In the genomic region with DNA sequence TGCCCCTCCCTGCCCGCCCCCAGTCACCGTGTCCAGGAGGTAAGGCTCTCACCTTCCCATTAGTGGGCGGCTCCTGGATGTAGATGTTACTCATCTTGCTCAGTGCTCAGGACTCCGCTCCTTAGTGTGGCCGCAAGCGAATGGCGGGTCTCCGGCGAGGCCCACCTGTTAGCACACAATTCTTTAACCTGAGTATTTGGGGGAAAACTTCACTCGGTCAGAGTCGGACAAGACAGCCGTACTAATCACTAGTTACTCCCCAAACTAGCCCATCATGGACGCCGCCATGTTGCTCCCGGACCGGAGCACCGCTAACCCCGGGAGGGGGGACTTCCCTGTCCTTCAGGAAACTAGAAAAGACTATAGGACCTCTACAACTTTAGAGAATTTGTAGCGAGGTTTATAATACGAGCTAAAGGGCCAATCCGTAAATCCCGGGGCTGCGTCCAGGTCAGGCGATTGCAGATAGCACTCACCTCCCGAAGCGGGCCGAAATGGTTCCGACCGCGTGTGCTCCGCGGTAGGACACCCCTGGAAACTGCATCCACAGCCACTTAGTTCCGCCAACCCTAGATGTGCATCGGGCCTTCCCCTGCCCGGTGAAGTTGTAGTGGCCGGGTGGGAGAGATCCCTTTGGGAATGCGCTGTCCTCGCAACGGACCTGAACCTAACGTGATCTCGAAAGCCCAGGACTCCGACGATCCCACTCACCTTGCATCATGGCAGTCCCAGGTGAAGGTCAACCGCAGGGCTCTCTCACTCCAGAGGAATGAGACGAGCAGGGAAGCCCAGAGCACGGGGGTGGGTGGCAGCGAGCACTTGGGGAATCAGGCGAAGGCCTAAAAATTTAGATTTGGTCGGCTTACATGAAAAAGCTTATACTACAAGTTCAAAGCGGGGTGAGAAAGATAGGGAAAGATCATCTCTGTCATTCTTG, we compare ENCODE assay signal across 8 mouse cellular contexts. TPM values are rescaled to one million over a fixed set of nuclear protein-coding genes. Genes with fewer than 3 reads are reported as not detected.
DNase-seq lines count a peak whose midpoint lies in the region; ATAC-seq and TF ChIP-seq lines count a peak whose summit lies in the region.

Gene Cwc27, minus strand, starts transcription at position 508 of the 937 bp plus-strand sequence.

- DNase-seq in B cell, adult 2 months = peak; percentile 89 to 91
- DNase-seq in brain, adult 2 months (ENCODE audit: low read depth, low spot score) = peak; percentile 96
- DNase-seq in liver, adult 2 months (ENCODE audit: extremely low read depth, low read depth, low spot score) = peak; percentile 83
- DNase-seq in splenic B cell, adult 2 months (ENCODE audit: low read depth, low spot score) = peak; percentile 91

- peak within 1 kb of the TSS; percentile 39 for H3ac ChIP-seq in myocyte (ENCODE audit: control insufficient read depth, insufficient read length)

- no peak for TF ChIP-seq CTCF in liver, adult 2 months (IDR thresholded peaks at IDR 0.05; ENCODE audit: low read depth, low read length)

- H3K79me2 ChIP-seq in liver, adult 2 months (ENCODE audit: control insufficient read depth, insufficient read depth, low read length) = peaks cover 8% of the 10 kb centered on the region; the same call in 1 of the 2 replicates
- peaks cover 25% of the 10 kb centered on the region for H3K79me2 ChIP-seq in myocyte (ENCODE audit: control insufficient read depth, insufficient read depth)

- peak within 1 kb of the TSS; percentile 60 for H3K4me2 ChIP-seq in heart, embryonic 11.5 days
- H3K4me2 ChIP-seq in kidney, embryonic 16.5 days (replicated peaks; ENCODE audit: low read depth, low read length) = peak within 1 kb of the TSS; percentile 81
- H3K4me2 ChIP-seq in myocyte (ENCODE audit: low read depth) = peak within 1 kb of the TSS; percentile 92

- peak; percentile 93 for ATAC-seq in erythroblast, adult 5-6 weeks (replicated peaks; ENCODE audit: low FRiP score, poor library complexity, severe bottlenecking)
- peak; percentile 90 for ATAC-seq in heart, embryonic 11.5 days (replicated peaks; ENCODE audit: insufficient number of reproducible peaks, low FRiP score, low TSS enrichment)
- ATAC-seq in kidney, embryonic 16.5 days (ENCODE audit: low FRiP score, low TSS enrichment) = peak; percentile 96

- WGBS in heart, embryonic 11.5 days (ENCODE audit: insufficient replicate concordance) = under 1% methylated on average over 50 of the region's 50 CpGs
- WGBS in kidney, embryonic 16.5 days = under 1% methylated on average over 50 of the region's 50 CpGs
- under 1% methylated on average over 50 of the region's 50 CpGs for WGBS in liver, adult 2 months

- no peaks in the 10 kb centered on the region for H3K9me3 ChIP-seq in heart, embryonic 11.5 days (replicated peaks; ENCODE audit: control insufficient read depth, low read length)
- no peaks in the 10 kb centered on the region for H3K9me3 ChIP-seq in kidney, embryonic 16.5 days (ENCODE audit: low read length)

- no peaks in the 10 kb centered on the region for H3K36me3 ChIP-seq in heart, embryonic 11.5 days (ENCODE audit: control insufficient read depth, insufficient read depth, low read length)
- H3K36me3 ChIP-seq in kidney, embryonic 16.5 days (ENCODE audit: insufficient read depth, low read length) = no peaks in the 10 kb centered on the region
- H3K36me3 ChIP-seq in liver, adult 2 months (ENCODE audit: control insufficient read depth, insufficient read depth, low read length) = no peaks in the 10 kb centered on the region
- H3K36me3 ChIP-seq in myocyte (ENCODE audit: control insufficient read depth, insufficient read depth) = no peaks in the 10 kb centered on the region
- H3K36me3 ChIP-seq in splenic B cell, adult 2 months (ENCODE audit: control insufficient read depth, insufficient read depth, low read length, poor library complexity, severe bottlenecking) = no peaks in the 10 kb centered on the region

- TF ChIP-seq POLR2A in liver, adult 2 months (IDR thresholded peaks at IDR 0.05; ENCODE audit: extremely low read depth, insufficient read depth, low read length) = 0 out of 2 replicates have a peak, but pooled peaks have one; percentile 23
- TF ChIP-seq POLR2A in myocyte (IDR thresholded peaks at IDR 0.05; ENCODE audit: insufficient read length, low read depth) = peak; percentile 69

- peak within 1 kb of the TSS; percentile 86 for H3K27ac ChIP-seq in heart, embryonic 11.5 days (ENCODE audit: low read depth, low read length)
- H3K27ac ChIP-seq in kidney, embryonic 16.5 days (ENCODE audit: low read length) = peak within 1 kb of the TSS; percentile 89
- peak within 1 kb of the TSS; percentile 77 for H3K27ac ChIP-seq in liver, adult 2 months (replicated peaks; ENCODE audit: insufficient read depth, low read depth, low read length)

- no peaks in the 10 kb centered on the region for H3K27me3 ChIP-seq in heart, embryonic 11.5 days (ENCODE audit: control insufficient read depth, insufficient read depth, low read length)
- no peaks in the 10 kb centered on the region for H3K27me3 ChIP-seq in kidney, embryonic 16.5 days (ENCODE audit: insufficient read depth, low read length)
- no peaks in the 10 kb centered on the region for H3K27me3 ChIP-seq in liver, adult 2 months (ENCODE audit: control insufficient read depth, insufficient read depth, low read length)
- no peaks in the 10 kb centered on the region for H3K27me3 ChIP-seq in myocyte (ENCODE audit: control insufficient read depth, insufficient read depth, insufficient read length)
- no peaks in the 10 kb centered on the region for H3K27me3 ChIP-seq in splenic B cell, adult 2 months (ENCODE audit: control insufficient read depth, insufficient read depth, low read length, poor library complexity, severe bottlenecking)

- H3K4me1 ChIP-seq in heart, embryonic 11.5 days (ENCODE audit: control insufficient read depth, insufficient read depth, low read length) = peaks cover 11% of the 10 kb centered on the region
- peaks cover 21% of the 10 kb centered on the region for H3K4me1 ChIP-seq in kidney, embryonic 16.5 days (ENCODE audit: insufficient read depth, low read length)
- H3K4me1 ChIP-seq in liver, adult 2 months (ENCODE audit: control insufficient read depth, insufficient read depth, low read length) = no peaks in the 10 kb centered on the region; the same call in 1 of the 2 replicates

- peak within 1 kb of the TSS; percentile 88 for H3K4me3 ChIP-seq in heart, embryonic 11.5 days (ENCODE audit: low read depth, low read length)
- H3K4me3 ChIP-seq in kidney, embryonic 16.5 days (ENCODE audit: low read length) = peak within 1 kb of the TSS; percentile 74
- peak within 1 kb of the TSS; percentile 86 for H3K4me3 ChIP-seq in liver, adult 2 months (ENCODE audit: insufficient read depth, low read depth, low read length)
- H3K4me3 ChIP-seq in myocyte = peak within 1 kb of the TSS; percentile 96

- peak within 1 kb of the TSS; percentile 94 for H3K9ac ChIP-seq in heart, embryonic 11.5 days (ENCODE audit: low read depth, low read length)
- H3K9ac ChIP-seq in kidney, embryonic 16.5 days (replicated peaks; ENCODE audit: low read length) = peak within 1 kb of the TSS; percentile 93
- peak within 1 kb of the TSS; percentile 81 for H3K9ac ChIP-seq in liver, adult 2 months (ENCODE audit: low read depth, low read length)

TF ChIP-seq in myocyte, 11 proteins besides CTCF, POLR2A, EP300 and RAD21:
- TF ChIP-seq USF1 (IDR thresholded peaks at IDR 0.05; ENCODE audit: low read depth) = no peak
- TF ChIP-seq SRF (IDR thresholded peaks at IDR 0.05; ENCODE audit: control insufficient read depth, insufficient read length, low read depth) = no peak
- TF ChIP-seq E2F4 (IDR thresholded peaks at IDR 0.05; ENCODE audit: insufficient read depth) = no peak
- no peak for TF ChIP-seq TCF12 (IDR thresholded peaks at IDR 0.05; ENCODE audit: insufficient read depth, poor library complexity, severe bottlenecking)
- TF ChIP-seq MYOG (IDR thresholded peaks at IDR 0.05; ENCODE audit: control insufficient read depth in 1 of 3, insufficient read depth in 1 of 3, insufficient read length in 2 of 3, low read depth in 2 of 3) = peak in 1 of 3 experiments; percentile 63
- peak in 1 of 3 experiments; percentile 48 for TF ChIP-seq MYOD1 (IDR thresholded peaks at IDR 0.05; ENCODE audit: control insufficient read depth in 1 of 3, insufficient read length in 2 of 3, low read depth in 2 of 3)
- peak; percentile 58 for TF ChIP-seq POLR2AphosphoS2 (IDR thresholded peaks at IDR 0.05; ENCODE audit: insufficient read length, low read depth)
- no peak for TF ChIP-seq TCF3 (IDR thresholded peaks at IDR 0.05; ENCODE audit: insufficient read length, low read depth)
- no peak for TF ChIP-seq CEBPB (IDR thresholded peaks at IDR 0.05; ENCODE audit: insufficient read depth, poor library complexity, severe bottlenecking)
- no peak for TF ChIP-seq MAX (IDR thresholded peaks at IDR 0.05; ENCODE audit: low read depth)
- no peak for TF ChIP-seq REST (IDR thresholded peaks at IDR 0.05; ENCODE audit: insufficient read depth, insufficient read length)

RNA-seq across cellular contexts. Expression of gene Cwc27, which starts in this region (rescaled TPM):
- total RNA-seq in erythroblast, adult 5-6 weeks (2015; ENCODE audit: low replicate concordance) = 7.5 and 9.0 TPM in 2 replicates
- 12.1 and 14.7 TPM in 2 replicates for total RNA-seq in erythroblast, adult 5-6 weeks (2017; ENCODE audit: low replicate concordance)
- polyA plus RNA-seq in heart, embryonic 11.5 days (2014; fragmentation: Nextera tagmentation; extraction: Ambion mirVana) = 19.2 and 24.1 TPM in 2 replicates
- polyA plus RNA-seq in kidney, embryonic 16.5 days (2015; fragmentation: Nextera tagmentation; extraction: Ambion mirVana) = 30.8 and 32.4 TPM in 2 replicates
- total RNA-seq in liver, adult 2 months (2014; rRNA removed) = 5.4 and 8.9 TPM in 2 replicates
- 1.1 and 1.4 TPM in 2 replicates for polyA plus RNA-seq in liver, adult 2 months (2012; rRNA removed)
- polyA plus RNA-seq in myocyte (2012; fragmentation: generic; extraction: Trizol) = 5.4 TPM

Comparison
In these comparisons a context has a peak if more than half of its experiments do, and no peak if none do; other contexts are left out.
1. Peak in every context shown above with its lines: DNase-seq, ATAC-seq, H3K4me3 ChIP-seq and H3K27ac ChIP-seq.